Comparison of ENCODE assay signal across 10 mouse cellular contexts in the genomic region with DNA sequence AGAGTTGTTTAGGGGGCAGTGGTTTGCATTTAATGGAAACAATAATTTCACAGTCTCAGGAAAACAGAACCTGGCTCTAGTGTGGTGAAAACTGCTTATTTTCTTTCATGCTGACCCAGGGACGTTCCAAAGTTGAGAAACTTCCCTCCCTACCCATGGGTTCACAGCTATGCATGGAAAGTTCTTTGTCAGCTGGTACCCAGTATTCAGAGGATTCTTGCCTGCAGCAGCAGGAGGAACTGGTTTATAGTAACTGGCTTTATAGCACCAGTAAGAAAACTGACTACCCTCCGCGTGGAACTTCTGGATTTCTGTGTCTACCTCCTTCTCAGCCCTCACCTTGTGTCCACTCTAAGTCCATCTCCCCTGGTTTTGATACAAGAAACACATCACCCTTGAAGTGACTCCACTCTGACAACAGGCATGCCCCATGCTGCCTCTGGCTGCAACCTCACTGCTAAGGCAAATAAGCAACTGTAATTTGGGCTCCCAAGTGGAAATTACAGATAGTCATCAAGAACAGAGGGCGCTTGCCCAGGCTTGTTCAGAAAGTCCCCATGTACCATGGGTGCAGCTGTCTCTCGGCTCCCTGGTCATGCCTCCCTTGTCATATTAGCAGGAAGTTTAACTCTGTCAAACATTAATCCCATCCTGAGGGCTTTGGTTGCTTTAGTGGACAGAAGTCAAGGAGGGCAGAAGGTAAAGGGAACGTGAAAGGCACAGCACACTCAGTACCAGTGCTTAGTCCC.
DNase-seq lines count a peak whose midpoint lies in the region; ATAC-seq lines count a peak whose summit lies in the region.
"Had no signal": no experiment of that assay in that cellular context is flagged by ENCODE, and none has a peak within 500 bp of the region (broad histone marks: within the 10 kb centered on the region; RNA-seq: fewer than 3 reads in every experiment).

No protein-coding gene starts in this region.

- WGBS in neural tube, embryonic 15.5 days: 73% methylated on average over 6 of the region's 6 CpGs
- WGBS in liver, embryonic 15.5 days (ENCODE audit: insufficient replicate concordance): 43% methylated on average over 6 of the region's 6 CpGs

- no peak overlapping the region for H3K4me2 ChIP-seq in neural tube, embryonic 15.5 days
- H3K4me2 ChIP-seq in liver, embryonic 15.5 days: no peak overlapping the region
- H3K4me2 ChIP-seq: neural tube, embryonic 13.5 days had no signal

- no peak overlapping the region for H3K9ac ChIP-seq in neural tube, embryonic 15.5 days (replicated peaks)
- H3K9ac ChIP-seq in liver, embryonic 15.5 days: no peak overlapping the region
- H3K9ac ChIP-seq: neural tube, embryonic 13.5 days had no signal

- no peaks in the 10 kb centered on the region for H3K27me3 ChIP-seq in neural tube, embryonic 15.5 days (replicated peaks)
- H3K27me3 ChIP-seq in liver, embryonic 15.5 days: no peaks in the 10 kb centered on the region
- H3K27me3 ChIP-seq: neural tube, embryonic 13.5 days had no signal

- no peak for DNase-seq in neural tube, embryonic 10.5 days (ENCODE audit: extremely low spot score, low spot score)
- DNase-seq in kidney, adult 18-20 months: peak; percentile 76
- DNase-seq in yolk sac, embryonic 10.5 days (ENCODE audit: low spot score): peak; percentile 62
- no peak for DNase-seq in heart, adult 8-10 months (ENCODE audit: low spot score)
- DNase-seq in cerebellum, adult 8-10 months: no peak
- no peak for DNase-seq in left cerebral cortex, adult 11 months (ENCODE audit: low spot score)
- DNase-seq: gastrocnemius, adult 2 months had no signal

- no peaks in the 10 kb centered on the region for H3K9me3 ChIP-seq in neural tube, embryonic 15.5 days (replicated peaks)
- H3K9me3 ChIP-seq in liver, embryonic 15.5 days (replicated peaks): no peaks in the 10 kb centered on the region
- H3K9me3 ChIP-seq: neural tube, embryonic 13.5 days had no signal

- no peak for ATAC-seq in neural tube, embryonic 15.5 days (ENCODE audit: low FRiP score)
- peak; percentile 64 for ATAC-seq in liver, embryonic 15.5 days (ENCODE audit: insufficient read depth)

- no peak overlapping the region for H3K4me3 ChIP-seq in neural tube, embryonic 15.5 days (replicated peaks)
- no peak overlapping the region for H3K4me3 ChIP-seq in liver, embryonic 15.5 days (replicated peaks)
- H3K4me3 ChIP-seq: gastrocnemius, adult 2 months; neural tube, embryonic 13.5 days had no signal

- no peaks in the 10 kb centered on the region for H3K4me1 ChIP-seq in neural tube, embryonic 15.5 days
- H3K4me1 ChIP-seq in liver, embryonic 15.5 days (replicated peaks): peaks cover 26% of the 10 kb centered on the region
- H3K4me1 ChIP-seq: neural tube, embryonic 13.5 days had no signal

- H3K36me3 ChIP-seq in neural tube, embryonic 15.5 days: no peaks in the 10 kb centered on the region
- no peaks in the 10 kb centered on the region for H3K36me3 ChIP-seq in liver, embryonic 15.5 days (replicated peaks)
- H3K36me3 ChIP-seq: neural tube, embryonic 13.5 days had no signal

- H3K27ac ChIP-seq in neural tube, embryonic 15.5 days (replicated peaks): 0 out of 2 replicates have a peak overlapping the region, but pooled peaks have one; percentile 11
- peak overlapping the region; percentile 67 for H3K27ac ChIP-seq in liver, embryonic 15.5 days (replicated peaks)
- H3K27ac ChIP-seq: gastrocnemius, adult 2 months; neural tube, embryonic 13.5 days had no signal

Comparison
In these comparisons a context has a peak if more than half of its experiments do, and no peak if none do; other contexts are left out.
1. DNase-seq: peak in kidney, adult 18-20 months (single experiment) and yolk sac, embryonic 10.5 days (single experiment); none in neural tube, embryonic 10.5 days (single experiment), heart, adult 8-10 months (single experiment), cerebellum, adult 8-10 months (single experiment) and left cerebral cortex, adult 11 months (single experiment).